Mouse (Mus musculus) liver, embryonic 15.5 days (tissue): Measurements from ENCODE around the gene Fam25c. TPM values are rescaled to one million over a fixed set of nuclear protein-coding genes. Genes with fewer than 3 reads are reported as not detected.

Experiments used
- ATAC-seq: fragments of 200-750 bp; cut with Nextera tagmentation; 2 replicates; pipeline ENCODE4 v1.8.0; 2017; ENCODE audit warnings: moderate number of reproducible peaks, mild to moderate bottlenecking, moderate library complexity; ENCODE audit not compliant: insufficient read depth
- H3K27ac ChIP-seq: fragments of 300-500 bp; sonication (generic); replicated peaks from 2 replicates; pipeline ENCODE4 v1.5.1; 2015; ENCODE audit warnings: mild to moderate bottlenecking, inconsistent platforms
- H3K27me3 ChIP-seq: fragments of 300-500 bp; sonication (generic); 2 replicates; pipeline ENCODE4 v1.6.1; 2015; ENCODE audit warnings: mild to moderate bottlenecking, inconsistent platforms
- H3K36me3 ChIP-seq: fragments of 300-500 bp; sonication (generic); replicated peaks from 2 replicates; pipeline ENCODE4 v1.6.1; 2015; ENCODE audit warnings: moderate library complexity, mild to moderate bottlenecking, inconsistent platforms
- H3K4me1 ChIP-seq: fragments of 300-500 bp; sonication (generic); replicated peaks from 2 replicates; pipeline ENCODE4 v1.6.1; 2015; ENCODE audit warnings: inconsistent platforms
- H3K4me2 ChIP-seq: fragments of 300-500 bp; sonication (generic); 2 replicates; pipeline ENCODE4 v1.6.1; 2015; ENCODE audit warnings: moderate library complexity, mild to moderate bottlenecking, inconsistent platforms
- H3K4me3 ChIP-seq: fragments of 300-500 bp; sonication (generic); replicated peaks from 2 replicates; pipeline ENCODE4 v1.5.1; 2015; ENCODE audit warnings: mild to moderate bottlenecking, inconsistent platforms
- H3K9ac ChIP-seq: fragments of 300-500 bp; sonication (generic); 2 replicates; pipeline ENCODE4 v1.6.1; 2015; ENCODE audit warnings: moderate library complexity, mild to moderate bottlenecking, inconsistent platforms
- H3K9me3 ChIP-seq: fragments of 300-500 bp; sonication (generic); replicated peaks from 2 replicates; pipeline ENCODE4 v1.6.1; 2016; ENCODE audit warnings: inconsistent platforms
- WGBS: fragments of 180-500 bp; shearing (Covaris S2); methylation state at CpG from one replicate; pipeline ENCODE4 v1.1.7; 2015; ENCODE audit warnings: mixed read lengths; ENCODE audit not compliant: insufficient replicate concordance; 5-methylcytosine and 5-hydroxymethylcytosine counted together
- polyA plus RNA-seq: library from polyadenylated mRNA; unstranded; fragments of >200 nt; fragmentation: Nextera tagmentation; extraction: Ambion mirVana; gene quantifications from 2 replicates; pipeline ENCODE4 v1.2.1, GENCODE M21; 2015

Gene Fam25c
- polyA plus RNA-seq: 0.25 and 0.33 TPM in 2 replicates

- ATAC-seq: no peak
- Histone ChIP-seq H3K36me3 (no peaks in the 10 kb centered on the region), H3K9ac (no peak within 1 kb of the TSS), H3K4me3 (no peak within 1 kb of the TSS), H3K4me2 (no peak within 1 kb of the TSS), H3K27me3 (no peaks in the 10 kb centered on the region), H3K27ac (no peak within 1 kb of the TSS), H3K4me1 (peaks cover 12% of the 10 kb centered on the region), H3K9me3 (no peaks in the 10 kb centered on the region)
- 52% methylated on average over 6 of the region's 6 CpGs for WGBS
Measured at GRCm38 (mm10) chr14:34355301-34355700, at the start of gene Fam25c. Gene Fam25c, minus strand, starts transcription at chr14:34355433.

GRCm38 (mm10) chr14:34403424-34403823 is 48.2 kb upstream of the Fam25c start:
- Histone ChIP-seq H3K27ac (no peak overlapping the region), H3K9ac (no peak overlapping the region), H3K4me3 (no peak overlapping the region), H3K27me3 (no peaks in the 10 kb centered on the region), H3K4me2 (no peak overlapping the region), H3K4me1 (no peaks in the 10 kb centered on the region), H3K9me3 (no peaks in the 10 kb centered on the region), H3K36me3 (no peaks in the 10 kb centered on the region)
- no peak for ATAC-seq
- 73% methylated on average over 7 of the region's 7 CpGs for WGBS

- Histone ChIP-seq H3K4me1 (no peaks in the 10 kb centered on the region), H3K4me2 (no peak overlapping the region), H3K27ac (no peak overlapping the region), H3K4me3 (no peak overlapping the region), H3K9ac (no peak overlapping the region), H3K9me3 (no peaks in the 10 kb centered on the region), H3K27me3 (no peaks in the 10 kb centered on the region), H3K36me3 (no peaks in the 10 kb centered on the region)
- WGBS: 61% methylated on average over 8 of the region's 8 CpGs
- ATAC-seq: no peak; the same call in 1 of the 2 replicates
Measured at GRCm38 (mm10) chr14:34402871-34403270, 47.6 kb upstream of the Fam25c start.

GRCm38 (mm10) chr14:34401135-34401534 is 45.9 kb upstream of the Fam25c start:
- Histone ChIP-seq H3K9ac (no peak overlapping the region), H3K4me3 (no peak overlapping the region), H3K4me1 (no peaks in the 10 kb centered on the region), H3K27ac (no peak overlapping the region), H3K36me3 (no peaks in the 10 kb centered on the region), H3K27me3 (no peaks in the 10 kb centered on the region), H3K9me3 (no peaks in the 10 kb centered on the region), H3K4me2 (no peak overlapping the region)
- no peak for ATAC-seq
- 20% methylated on average over 6 of the region's 6 CpGs for WGBS

- Histone ChIP-seq H3K4me3 (no peak overlapping the region), H3K27ac (no peak overlapping the region), H3K27me3 (no peaks in the 10 kb centered on the region), H3K4me2 (no peak overlapping the region), H3K9ac (no peak overlapping the region), H3K4me1 (no peaks in the 10 kb centered on the region), H3K9me3 (no peaks in the 10 kb centered on the region), H3K36me3 (no peaks in the 10 kb centered on the region)
- ATAC-seq: no peak
- 73% methylated on average over 3 of the region's 3 CpGs for WGBS
Measured at GRCm38 (mm10) chr14:34400021-34400420, 44.8 kb upstream of the Fam25c start.

GRCm38 (mm10) chr14:34399301-34399700 is 44.1 kb upstream of the Fam25c start:
- no peak overlapping the region for H3K4me3 ChIP-seq
- H3K27me3 ChIP-seq: no peaks in the 10 kb centered on the region
- H3K36me3 ChIP-seq: no peaks in the 10 kb centered on the region
- H3K4me2 ChIP-seq: no peak overlapping the region
- no peak overlapping the region for H3K9ac ChIP-seq
- no peak overlapping the region for H3K27ac ChIP-seq
- ATAC-seq: no peak
- no peaks in the 10 kb centered on the region for H3K4me1 ChIP-seq
- H3K9me3 ChIP-seq: no peaks in the 10 kb centered on the region
- WGBS: 75% methylated on average over 6 of the region's 6 CpGs

- H3K27me3 ChIP-seq: no peaks in the 10 kb centered on the region
- no peak overlapping the region for H3K9ac ChIP-seq
- H3K36me3 ChIP-seq: no peaks in the 10 kb centered on the region
- H3K4me1 ChIP-seq: no peaks in the 10 kb centered on the region
- no peak for ATAC-seq
- no peaks in the 10 kb centered on the region for H3K9me3 ChIP-seq
- WGBS: 80% methylated on average over 21 of the region's 21 CpGs
- no peak overlapping the region for H3K4me2 ChIP-seq
- H3K27ac ChIP-seq: no peak overlapping the region
- no peak overlapping the region for H3K4me3 ChIP-seq
Measured at GRCm38 (mm10) chr14:34398901-34399300, 43.7 kb upstream of the Fam25c start.

GRCm38 (mm10) chr14:34397871-34398270 is 42.6 kb upstream of the Fam25c start:
- H3K4me3 ChIP-seq: no peak overlapping the region
- H3K4me2 ChIP-seq: no peak overlapping the region
- ATAC-seq: no peak
- no peaks in the 10 kb centered on the region for H3K4me1 ChIP-seq
- 74% methylated on average over 5 of the region's 5 CpGs for WGBS
- no peak overlapping the region for H3K9ac ChIP-seq
- H3K27me3 ChIP-seq: no peaks in the 10 kb centered on the region
- H3K9me3 ChIP-seq: no peaks in the 10 kb centered on the region
- no peak overlapping the region for H3K27ac ChIP-seq
- no peaks in the 10 kb centered on the region for H3K36me3 ChIP-seq

GRCm38 (mm10) chr14:34393295-34393694 is 38.1 kb upstream of the Fam25c start:
- H3K27me3 ChIP-seq: no peaks in the 10 kb centered on the region
- no peak overlapping the region for H3K9ac ChIP-seq
- H3K4me1 ChIP-seq: no peaks in the 10 kb centered on the region
- H3K27ac ChIP-seq: no peak overlapping the region
- 53% methylated on average over 4 of the region's 4 CpGs for WGBS
- no peak for ATAC-seq
- H3K9me3 ChIP-seq: no peaks in the 10 kb centered on the region
- no peak overlapping the region for H3K4me2 ChIP-seq
- H3K36me3 ChIP-seq: no peaks in the 10 kb centered on the region
- H3K4me3 ChIP-seq: no peak overlapping the region

GRCm38 (mm10) chr14:34382921-34383704 is 27.9 kb upstream of the Fam25c start:
- Histone ChIP-seq H3K27me3 (no peaks in the 10 kb centered on the region), H3K9ac (no peak overlapping the region), H3K4me2 (no peak overlapping the region), H3K27ac (no peak overlapping the region), H3K36me3 (no peaks in the 10 kb centered on the region), H3K4me3 (no peak overlapping the region), H3K9me3 (no peaks in the 10 kb centered on the region), H3K4me1 (no peaks in the 10 kb centered on the region)
- WGBS: 70% methylated on average over 9 of the region's 9 CpGs
- no peak for ATAC-seq

- H3K27me3 ChIP-seq: no peaks in the 10 kb centered on the region
- no peaks in the 10 kb centered on the region for H3K4me1 ChIP-seq
- ATAC-seq: no peak
- H3K9ac ChIP-seq: no peak overlapping the region
- H3K9me3 ChIP-seq: no peaks in the 10 kb centered on the region
- no peak overlapping the region for H3K4me2 ChIP-seq
- WGBS: 53% methylated on average over 11 of the region's 11 CpGs
- no peak overlapping the region for H3K4me3 ChIP-seq
- no peaks in the 10 kb centered on the region for H3K36me3 ChIP-seq
- no peak overlapping the region for H3K27ac ChIP-seq
Measured at GRCm38 (mm10) chr14:34378560-34379331, 23.5 kb upstream of the Fam25c start.
